Mouse (Mus musculus): ENCODE data around the gene Irf6.

DNA sequence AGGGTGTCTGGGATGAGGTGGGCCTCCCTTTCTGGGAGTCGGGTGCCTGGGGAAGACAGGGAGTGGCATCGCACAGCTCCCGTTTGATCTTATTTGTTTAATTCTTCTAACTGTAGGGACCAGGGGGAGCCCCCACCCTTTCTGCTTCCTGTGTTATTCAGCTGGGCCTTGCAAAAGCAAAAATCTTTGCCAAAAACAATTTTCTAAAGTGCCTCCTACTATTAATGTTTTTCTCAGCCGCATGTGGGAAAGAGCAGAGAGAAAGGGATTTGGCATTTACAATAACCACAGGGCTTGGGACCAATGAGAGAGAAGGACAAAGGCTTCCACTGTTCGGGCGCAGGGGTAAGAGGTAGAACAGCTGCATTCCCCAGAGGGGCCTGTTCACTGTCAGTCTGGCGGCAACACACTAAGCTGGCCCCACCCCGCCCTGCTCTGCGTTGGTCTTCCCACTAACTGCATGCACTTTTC is 36.3 kb downstream of the Irf6 start:
- TF ChIP-seq CTCF (IDR thresholded peaks at IDR 0.05; ENCODE audit: low read depth, low read length), result no peak
- TF ChIP-seq EP300 (IDR thresholded peaks at IDR 0.05; ENCODE audit: insufficient read depth, low read depth, low read length), result no peak
